Mouse (Mus musculus): ENCODE measurements around the gene Cyp4f18.
"Not testable (repeated sequence)": the region's sequence is repeated elsewhere in the genome, so short reads cannot be mapped to it uniquely, and the experiment has no call there.

Cyp4f18 gene

GRCm38 (mm10) chr8:71981032-71981431 is 28.4 kb downstream of the Cyp4f18 start:
- DNase-seq (ENCODE audit: low spot score): no peak

- DNase-seq (ENCODE audit: low spot score): no peak
Observed at GRCm38 (mm10) chr8:71974211-71974610, 35.2 kb downstream of the Cyp4f18 start.

GRCm38 (mm10) chr8:71971945-71972344 is 37.5 kb downstream of the Cyp4f18 start:
- DNase-seq (ENCODE audit: low spot score): peak; percentile 36

GRCm38 (mm10) chr8:71968636-71969035 is 40.8 kb downstream of the Cyp4f18 start:
- DNase-seq (ENCODE audit: low spot score): no peak

GRCm38 (mm10) chr8:71968100-71968499 is 41.3 kb downstream of the Cyp4f18 start:
- DNase-seq (ENCODE audit: low spot score): no peak

GRCm38 (mm10) chr8:71967261-71967660 is 42.2 kb downstream of the Cyp4f18 start:
- DNase-seq (ENCODE audit: low spot score): no peak

- DNase-seq (ENCODE audit: low spot score): no peak
Observed at GRCm38 (mm10) chr8:71966411-71966810, 43.0 kb downstream of the Cyp4f18 start.

GRCm38 (mm10) chr8:71965166-71965565 is 44.3 kb downstream of the Cyp4f18 start:
- DNase-seq (ENCODE audit: low spot score): no peak

- no peak for DNase-seq (ENCODE audit: low spot score)
Observed at GRCm38 (mm10) chr8:71964051-71964450, 45.4 kb downstream of the Cyp4f18 start.

GRCm38 (mm10) chr8:71961796-71962195 is 47.6 kb downstream of the Cyp4f18 start:
- no peak for DNase-seq (ENCODE audit: low spot score)

- no peak for DNase-seq (ENCODE audit: low spot score)
Observed at GRCm38 (mm10) chr8:71960483-71960882, 48.9 kb downstream of the Cyp4f18 start.

- DNase-seq (ENCODE audit: low spot score): no peak
Observed at GRCm38 (mm10) chr8:71954666-71955065, 54.8 kb downstream of the Cyp4f18 start.

GRCm38 (mm10) chr8:71952961-71953700 is 56.3 kb downstream of the Cyp4f18 start:
- DNase-seq (ENCODE audit: low spot score): not testable (repeated sequence)

- DNase-seq (ENCODE audit: low spot score): no peak
Observed at GRCm38 (mm10) chr8:71952489-71952888, 56.9 kb downstream of the Cyp4f18 start.

- DNase-seq (ENCODE audit: low spot score): peak; percentile 23
Observed at GRCm38 (mm10) chr8:71951436-71952161, 57.8 kb downstream of the Cyp4f18 start.

- DNase-seq (ENCODE audit: low spot score): peak; percentile 99
Observed at GRCm38 (mm10) chr8:71950482-71951221, 58.8 kb downstream of the Cyp4f18 start, which contains the start of gene Zfp961. TSS of gene Zfp961 (plus strand) at chr8:71951038.

- no peak for DNase-seq (ENCODE audit: low spot score)
Observed at GRCm38 (mm10) chr8:71948624-71949023, 60.8 kb downstream of the Cyp4f18 start.

- no peak for DNase-seq (ENCODE audit: low spot score)
Observed at GRCm38 (mm10) chr8:71941776-71942175, 67.7 kb downstream of the Cyp4f18 start.

- DNase-seq (ENCODE audit: low spot score): no peak
Observed at GRCm38 (mm10) chr8:71940293-71941208, 68.9 kb downstream of the Cyp4f18 start.

Measured in embryo, embryonic 10 days (tissue).